Mouse (Mus musculus) NIH3T3 (cell line): ENCODE results near the gene Chuk.
A peak's percentile ranks its signal among the peaks of the same experiment; 100 is the strongest.

Source experiments
- DNase-seq: peaks from one replicate; pipeline ENCODE4 v3.0.0-alpha.2; 2012; ENCODE audit warnings: low read depth

The Chuk gene

GRCm38 (mm10) chr19:44107661-44108521, 611 bp upstream of the Chuk start:
- no peak for DNase-seq

GRCm38 (mm10) chr19:44104393-44104792, 2.9 kb downstream of the Chuk start:
- no peak for DNase-seq

- peak; percentile 79 for DNase-seq
Observed at GRCm38 (mm10) chr19:44103001-44103400, 4.3 kb downstream of the Chuk start.

- no peak for DNase-seq
Observed at GRCm38 (mm10) chr19:44100840-44101239, 6.4 kb downstream of the Chuk start.

- DNase-seq = no peak
Observed at GRCm38 (mm10) chr19:44086278-44086677, 21.0 kb downstream of the Chuk start.

- no peak for DNase-seq
Observed at GRCm38 (mm10) chr19:44080920-44081319, 26.4 kb downstream of the Chuk start.

GRCm38 (mm10) chr19:44080023-44080422, 27.3 kb downstream of the Chuk start:
- DNase-seq = no peak

- DNase-seq = no peak
Observed at GRCm38 (mm10) chr19:44077024-44077423, 30.3 kb downstream of the Chuk start.

GRCm38 (mm10) chr19:44076457-44076856, 30.8 kb downstream of the Chuk start:
- DNase-seq = no peak

GRCm38 (mm10) chr19:44074986-44075385, 32.3 kb downstream of the Chuk start:
- no peak for DNase-seq

GRCm38 (mm10) chr19:44071166-44071565, 36.1 kb downstream of the Chuk start:
- DNase-seq = no peak

- no peak for DNase-seq
Observed at GRCm38 (mm10) chr19:44069914-44070232, 37.4 kb downstream of the Chuk start.

GRCm38 (mm10) chr19:44069121-44069913, 38.0 kb downstream of the Chuk start, which contains the start of gene Erlin1:
Gene Erlin1 (minus strand): TSS chr19:44069785.
- DNase-seq = peak; percentile 93

- DNase-seq = no peak
Observed at GRCm38 (mm10) chr19:44068232-44068631, 39.0 kb downstream of the Chuk start.

GRCm38 (mm10) chr19:44067323-44068049, 39.8 kb downstream of the Chuk start:
- peak; percentile 14 for DNase-seq

GRCm38 (mm10) chr19:44064734-44065133, 42.5 kb downstream of the Chuk start:
- no peak for DNase-seq

GRCm38 (mm10) chr19:44063773-44064172, 43.5 kb downstream of the Chuk start:
- no peak for DNase-seq

- peak; percentile 79 for DNase-seq
Observed at GRCm38 (mm10) chr19:44060226-44060625, 47.1 kb downstream of the Chuk start.

- no peak for DNase-seq
Observed at GRCm38 (mm10) chr19:44055173-44055826, 52.0 kb downstream of the Chuk start.

GRCm38 (mm10) chr19:44050388-44050787, 56.9 kb downstream of the Chuk start:
- no peak for DNase-seq

GRCm38 (mm10) chr19:44049282-44049681, 58.0 kb downstream of the Chuk start:
- DNase-seq = no peak

- no peak for DNase-seq
Observed at GRCm38 (mm10) chr19:44045847-44046246, 61.4 kb downstream of the Chuk start.
